Mouse (Mus musculus) lung, embryonic 14.5 days (tissue): ENCODE results near the gene Chuk. TPM values are rescaled to one million over a fixed set of nuclear protein-coding genes. Genes with fewer than 3 reads are reported as not detected.

Experiments
- ATAC-seq: fragments of 200-750 bp; cut with Nextera tagmentation; 2 replicates; pipeline ENCODE4 v1.8.0; 2017; ENCODE audit warnings: mild to moderate bottlenecking, moderate TSS enrichment, moderate library complexity; ENCODE audit not compliant: insufficient read depth
- DNase-seq: peaks from one replicate; pipeline ENCODE4 v3.0.0-alpha.2; 2015
- H3K27ac ChIP-seq: fragments of 300-500 bp; sonication (generic); 2 replicates; pipeline ENCODE4 v1.5.1; 2014; ENCODE audit warnings: low read depth, mild to moderate bottlenecking, moderate library complexity
- H3K27me3 ChIP-seq: fragments of 300-500 bp; sonication (generic); 2 replicates; pipeline ENCODE4 v1.6.1; 2014; ENCODE audit warnings: low read length, control low read depth; ENCODE audit not compliant: insufficient read depth
- H3K36me3 ChIP-seq: fragments of 300-500 bp; sonication (generic); 2 replicates; pipeline ENCODE4 v1.6.1; 2014; ENCODE audit warnings: control low read depth; ENCODE audit not compliant: insufficient read depth
- H3K4me1 ChIP-seq: fragments of 300-500 bp; sonication (generic); 2 replicates; pipeline ENCODE4 v1.6.1; 2014; ENCODE audit warnings: antibody characterized with exemption, control low read depth; ENCODE audit not compliant: insufficient read depth
- H3K4me2 ChIP-seq: fragments of 300-500 bp; sonication (generic); 2 replicates; pipeline ENCODE4 v1.6.1; 2014; ENCODE audit warnings: mild to moderate bottlenecking
- H3K4me3 ChIP-seq: fragments of 300-500 bp; sonication (generic); 2 replicates; pipeline ENCODE4 v1.5.1; 2014; ENCODE audit warnings: low read depth, low read length
- H3K9ac ChIP-seq: fragments of 300-500 bp; sonication (generic); 2 replicates; pipeline ENCODE4 v1.6.1; 2014
- H3K9me3 ChIP-seq: fragments of 300-500 bp; sonication (generic); 2 replicates; pipeline ENCODE4 v1.6.1; 2016; ENCODE audit warnings: low read depth, low read length, control low read depth
- CTCF ChIP-seq: IDR thresholded peaks from 2 replicates; pipeline ENCODE4 v1.5.1; 2016; ENCODE audit warnings: antibody characterized with exemption, low read depth
- WGBS: fragments of 180-500 bp; shearing (Covaris S2); extraction: QIAGEN DNeasy Blood & Tissue Kit; methylation state at CpG from one replicate; pipeline ENCODE4 v1.1.7; 2014; 5-methylcytosine and 5-hydroxymethylcytosine counted together
- polyA plus RNA-seq: library from polyadenylated mRNA; unstranded; fragments of >200 nt; fragmentation: Nextera tagmentation; extraction: Ambion mirVana; gene quantifications from 2 replicates; pipeline ENCODE4 v1.2.1, GENCODE M21; 2014

The Chuk gene
- polyA plus RNA-seq, 1 experiment from 2014 or later = 44.7 TPM

GRCm38 (mm10) chr19:44024921-44025585, 82.2 kb downstream of the Chuk start:
- no peaks in the 10 kb centered on the region for H3K36me3 ChIP-seq
- ATAC-seq (no peak), DNase-seq (no peak)
- no peaks in the 10 kb centered on the region for H3K9me3 ChIP-seq
- 74% methylated on average over 13 of the region's 13 CpGs for WGBS
- H3K4me1 ChIP-seq = 0 out of 2 replicates have a peak, but pooled peaks cover 2% of the 10 kb centered on the region
- no peaks in the 10 kb centered on the region for H3K27me3 ChIP-seq
- H3K27ac ChIP-seq = no peak overlapping the region
- H3K4me2 ChIP-seq = no peak overlapping the region
- H3K9ac ChIP-seq = no peak overlapping the region
- no peak overlapping the region for H3K4me3 ChIP-seq
- no peak for TF ChIP-seq CTCF

Other genes with a start within 250 kb of the Chuk start
- gene Dnmbp, start 167.3 kb downstream of the Chuk start, polyA plus RNA-seq = 22.4 and 24.2 TPM in 2 replicates
- gene Cpn1, start 120.9 kb downstream of the Chuk start, polyA plus RNA-seq = 5.4 and 7.5 TPM in 2 replicates
- gene Cyp2c23, start 78.3 kb downstream of the Chuk start, polyA plus RNA-seq = 0.41 and 0.42 TPM in 2 replicates
- 30.8 and 34.8 TPM in 2 replicates for gene Erlin1, start 37.7 kb downstream of the Chuk start, polyA plus RNA-seq
- gene Cwf19l1, start 28.4 kb upstream of the Chuk start, polyA plus RNA-seq = 32.8 and 36.3 TPM in 2 replicates
- gene Bloc1s2, start 39.0 kb upstream of the Chuk start, polyA plus RNA-seq = 86.5 and 89.7 TPM in 2 replicates
- not detected in 2 replicates for gene Pkd2l1, start 85.0 kb upstream of the Chuk start, polyA plus RNA-seq
- 0.20 TPM in 2 replicates for gene Scd3, start 95.8 kb upstream of the Chuk start, polyA plus RNA-seq
- 248 and 257 TPM in 2 replicates for gene Scd2, start 186.2 kb upstream of the Chuk start, polyA plus RNA-seq
- 0.15 TPM in 1 of 2 replicates, not detected in the other for gene Scd4, start 225.6 kb upstream of the Chuk start, polyA plus RNA-seq